Mouse (Mus musculus) thymus, postnatal 0 days (tissue): ENCODE data around the gene Rprd1b. TPM values are rescaled to one million over a fixed set of nuclear protein-coding genes. Genes with fewer than 3 reads are reported as not detected.
A peak's percentile ranks its signal among the peaks of the same experiment; 100 is the strongest.

Experiments
- DNase-seq: peaks from one replicate; pipeline ENCODE4 v3.0.0-alpha.2; 2015; ENCODE audit warnings: low spot score
- polyA plus RNA-seq: library from polyadenylated mRNA; unstranded; fragments of >200 nt; fragmentation: Nextera tagmentation; extraction: Ambion mirVana; gene quantifications from 2 replicates; pipeline ENCODE4 v1.2.1, GENCODE M21; 2015

Gene Rprd1b
- polyA plus RNA-seq, 1 experiment from 2014 or later = 47.8 TPM

DNA sequence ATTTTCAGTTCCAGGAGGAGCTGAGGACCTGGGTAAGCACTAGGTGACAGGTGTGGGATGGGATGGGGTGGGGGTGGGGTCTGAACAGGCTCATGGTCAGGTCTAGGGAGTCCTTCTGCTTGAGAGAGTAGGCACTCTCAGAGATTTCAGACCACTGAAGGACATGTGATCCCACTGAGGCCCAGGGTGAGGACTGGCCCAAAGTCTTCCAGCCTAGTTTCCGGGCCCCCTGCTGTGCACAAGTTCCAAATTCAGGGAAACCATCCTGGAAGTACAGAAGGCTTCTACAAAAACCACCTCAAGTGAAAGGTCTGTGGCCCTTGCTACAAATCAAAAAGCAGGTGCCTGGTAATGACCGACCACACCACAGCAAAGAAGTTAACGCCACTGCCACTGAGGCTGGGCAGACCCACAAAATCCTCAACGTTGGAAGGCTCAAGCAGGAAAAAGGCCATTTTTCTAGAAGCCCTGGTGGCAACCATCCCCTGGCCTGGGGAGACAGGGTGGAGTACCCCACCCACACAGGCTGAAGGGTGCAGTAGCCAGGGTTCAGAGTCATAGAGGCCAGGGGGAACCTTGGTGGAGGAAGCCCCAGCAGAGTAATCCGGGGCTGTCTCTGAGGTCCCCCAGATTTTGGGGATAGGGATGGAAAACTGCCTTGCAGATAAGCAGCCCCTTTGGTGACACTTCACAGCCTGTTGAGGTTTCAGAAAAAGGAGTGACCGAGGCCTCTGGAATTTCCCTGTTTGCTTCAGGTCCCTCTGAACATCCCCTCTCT, 116.6 kb downstream of the Rprd1b start:
- no peak for DNase-seq

- DNase-seq = no peak
These were observed 117.3 kb downstream of the Rprd1b start for GRCm38 (mm10) chr2:158145528-158146065.

DNA sequence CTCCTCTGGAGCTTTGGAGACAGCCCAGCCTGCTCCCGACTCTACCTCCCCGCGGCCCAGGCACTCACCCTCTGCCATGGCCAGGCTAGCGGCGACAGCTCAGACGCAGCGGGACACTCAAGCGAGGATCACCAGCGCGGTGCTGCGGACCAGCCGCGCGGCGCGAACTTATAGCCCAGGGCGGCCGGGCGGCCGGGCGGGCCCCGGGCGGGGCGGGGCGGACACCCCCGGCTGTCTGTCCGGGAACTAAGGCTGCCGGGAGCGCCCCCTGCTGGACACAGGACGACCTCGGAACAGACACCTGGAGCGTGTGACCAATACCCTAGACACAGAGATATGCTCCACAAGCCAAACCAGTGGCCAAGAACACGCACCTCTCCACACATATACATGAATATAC, 117.9 kb downstream of the Rprd1b start, which contains the start of gene Tgm2:
TSS of gene Tgm2 (minus strand) at position 214 of the 400 bp plus-strand sequence.
- DNase-seq = peak; percentile 76

DNA sequence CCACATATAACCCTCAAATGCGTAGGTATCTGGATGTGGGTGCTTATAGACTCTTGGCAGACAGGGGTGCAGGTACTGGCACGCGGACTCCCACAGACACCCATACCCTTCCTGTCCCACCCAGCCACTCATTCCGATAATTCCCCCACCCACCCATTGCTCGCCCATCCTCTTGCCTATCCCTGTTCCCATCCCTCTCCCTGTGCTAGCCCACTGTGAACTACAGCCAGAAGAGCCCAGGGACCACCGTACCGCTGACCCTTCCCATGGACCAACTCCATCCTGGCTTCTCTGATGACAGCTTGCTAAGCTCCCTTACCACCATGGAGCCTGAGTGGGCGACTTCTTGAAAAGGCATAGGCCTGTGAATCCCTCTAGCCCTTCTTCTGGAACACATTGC, 118.7 kb downstream of the Rprd1b start:
- DNase-seq = no peak

GRCm38 (mm10) chr2:158151077-158151476, 122.8 kb downstream of the Rprd1b start:
- DNase-seq = no peak

DNA sequence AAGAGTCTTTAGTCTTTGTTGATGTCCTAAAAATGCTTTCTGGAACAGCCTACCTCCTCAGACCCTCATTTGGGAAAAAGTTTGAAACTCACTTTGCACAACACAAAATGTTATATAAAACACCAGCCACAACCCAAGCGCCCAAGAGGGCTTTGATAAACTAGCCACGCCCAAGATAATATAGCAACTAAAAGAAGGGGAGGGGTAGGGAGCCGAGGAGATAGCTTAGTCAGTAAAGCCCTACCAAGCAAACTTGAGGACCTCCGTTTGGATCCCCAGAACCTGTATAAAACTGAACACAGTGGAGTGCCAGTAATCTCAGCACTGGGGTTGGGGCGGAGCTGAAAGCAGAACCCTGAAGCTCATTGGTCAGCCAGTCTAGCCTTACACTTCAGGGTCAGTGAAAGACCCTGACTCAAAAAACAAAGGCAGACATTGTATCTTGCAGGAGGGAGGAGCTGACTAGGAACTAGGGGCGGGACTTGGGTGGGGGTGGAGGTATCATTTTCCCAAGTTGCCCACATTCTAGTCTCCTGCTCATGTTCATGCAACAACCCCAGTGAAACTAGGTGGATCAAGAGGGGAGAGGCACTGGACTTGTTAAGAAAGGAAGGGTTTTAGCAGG, 124.5 kb downstream of the Rprd1b start:
- no peak for DNase-seq

GRCm38 (mm10) chr2:158153728-158154343, 125.5 kb downstream of the Rprd1b start:
- no peak for DNase-seq

DNA sequence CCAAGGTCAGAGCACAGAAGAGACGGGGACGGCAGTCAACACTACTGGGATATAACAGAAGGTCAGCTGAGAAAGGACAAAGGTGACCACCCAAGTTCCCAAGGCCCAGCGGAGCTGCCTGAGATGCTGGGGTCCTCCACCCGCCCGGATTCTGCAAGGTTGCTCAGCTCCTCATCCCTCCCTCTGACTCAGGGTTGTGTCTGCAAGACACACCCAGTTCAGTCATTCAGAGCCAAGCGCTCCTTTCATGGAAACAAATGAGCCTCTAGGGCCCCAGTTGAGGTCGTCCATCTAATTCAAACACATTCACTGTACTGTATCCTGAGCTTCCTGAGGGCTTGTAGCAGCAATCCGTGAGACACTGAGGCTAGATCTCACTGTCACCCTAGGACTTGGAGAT, 126.3 kb downstream of the Rprd1b start:
- DNase-seq = no peak

- DNase-seq = no peak
These were observed 126.8 kb downstream of the Rprd1b start for GRCm38 (mm10) chr2:158155101-158155500.

DNA sequence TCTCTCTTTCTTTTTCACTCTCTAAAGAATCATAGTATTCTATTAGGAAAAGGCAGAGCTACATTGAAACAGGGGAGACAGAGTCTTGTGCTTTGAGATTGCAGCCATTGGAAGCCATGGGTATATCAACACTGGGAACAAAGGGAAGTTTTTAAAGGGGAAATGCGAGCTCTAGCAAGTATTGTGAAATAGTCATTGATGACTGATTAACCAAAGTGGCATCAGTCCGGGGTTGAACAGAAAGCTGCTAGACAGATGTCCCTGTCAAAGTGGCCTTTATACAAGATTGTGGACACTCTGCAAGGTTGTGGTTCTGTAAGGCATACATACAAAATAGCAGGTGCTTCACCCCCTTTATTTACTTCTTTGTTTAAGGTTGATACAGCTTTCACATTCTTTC, 127.3 kb downstream of the Rprd1b start:
- DNase-seq = no peak

DNA sequence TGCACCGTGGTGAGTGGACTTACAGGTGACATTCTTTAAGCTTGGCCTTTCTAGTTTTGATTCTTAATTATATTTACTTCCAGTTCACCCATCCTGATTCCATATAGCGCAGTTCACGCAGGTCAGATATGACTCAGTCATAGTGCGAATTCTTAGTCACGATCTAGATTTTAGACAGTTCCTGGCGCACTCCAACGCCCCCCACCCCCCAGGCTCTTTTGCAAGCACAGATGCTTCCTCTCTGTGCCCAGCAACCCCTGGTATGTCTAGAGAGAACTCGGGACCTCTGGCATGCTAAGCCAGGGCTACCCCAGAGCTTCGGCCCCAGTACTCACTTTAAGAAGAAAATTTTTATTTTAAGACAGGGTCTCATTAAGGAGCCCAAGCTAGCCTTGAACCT, 128.2 kb downstream of the Rprd1b start:
- no peak for DNase-seq

- no peak for DNase-seq
These were observed 129.4 kb downstream of the Rprd1b start for GRCm38 (mm10) chr2:158157654-158158053.

- DNase-seq = peak; percentile 77
These were observed 131.3 kb downstream of the Rprd1b start for GRCm38 (mm10) chr2:158159376-158160235.

GRCm38 (mm10) chr2:158161761-158162160, 133.5 kb downstream of the Rprd1b start:
- no peak for DNase-seq

DNA sequence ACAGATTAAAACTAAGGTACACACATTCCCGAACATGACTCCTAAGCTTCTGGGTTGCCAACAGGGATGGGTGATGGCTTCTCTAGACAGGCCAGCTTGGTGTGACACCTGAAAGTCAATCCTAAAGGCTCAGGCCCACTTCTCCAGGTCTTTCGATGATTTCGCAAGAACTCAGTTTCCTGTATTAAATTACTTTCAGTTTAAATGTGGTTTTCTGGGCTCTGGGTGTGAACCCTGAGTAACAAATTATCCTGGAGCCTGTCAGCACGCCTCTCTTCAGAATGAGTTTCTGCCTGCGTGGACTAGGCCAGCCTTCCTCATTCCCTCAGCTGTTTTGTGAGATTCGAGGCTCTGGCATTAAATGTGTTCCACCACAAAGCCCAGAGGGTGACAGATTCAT, 134.7 kb downstream of the Rprd1b start:
- no peak for DNase-seq

DNA sequence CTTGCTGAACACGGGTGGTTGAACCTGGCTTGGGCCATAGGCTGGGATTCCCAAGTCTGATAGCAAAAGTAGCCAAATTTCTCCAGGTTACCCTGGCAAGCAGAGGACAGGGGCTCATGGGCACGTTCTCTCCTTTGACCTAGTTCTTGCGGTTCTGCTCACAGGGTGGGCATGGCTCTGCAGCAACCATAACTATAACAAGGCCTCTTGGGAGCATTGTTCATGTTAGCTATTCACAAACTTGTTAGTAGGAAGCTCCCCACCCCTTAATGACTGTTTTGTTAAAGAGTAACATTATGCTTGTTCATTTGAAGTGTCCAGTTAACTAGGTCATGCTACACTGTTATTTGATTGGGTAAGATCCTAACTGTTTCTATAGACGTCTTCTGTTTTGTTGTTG, 137.5 kb downstream of the Rprd1b start:
- DNase-seq = no peak

GRCm38 (mm10) chr2:158166628-158167027, 138.3 kb downstream of the Rprd1b start:
- DNase-seq = peak; percentile 80

DNA sequence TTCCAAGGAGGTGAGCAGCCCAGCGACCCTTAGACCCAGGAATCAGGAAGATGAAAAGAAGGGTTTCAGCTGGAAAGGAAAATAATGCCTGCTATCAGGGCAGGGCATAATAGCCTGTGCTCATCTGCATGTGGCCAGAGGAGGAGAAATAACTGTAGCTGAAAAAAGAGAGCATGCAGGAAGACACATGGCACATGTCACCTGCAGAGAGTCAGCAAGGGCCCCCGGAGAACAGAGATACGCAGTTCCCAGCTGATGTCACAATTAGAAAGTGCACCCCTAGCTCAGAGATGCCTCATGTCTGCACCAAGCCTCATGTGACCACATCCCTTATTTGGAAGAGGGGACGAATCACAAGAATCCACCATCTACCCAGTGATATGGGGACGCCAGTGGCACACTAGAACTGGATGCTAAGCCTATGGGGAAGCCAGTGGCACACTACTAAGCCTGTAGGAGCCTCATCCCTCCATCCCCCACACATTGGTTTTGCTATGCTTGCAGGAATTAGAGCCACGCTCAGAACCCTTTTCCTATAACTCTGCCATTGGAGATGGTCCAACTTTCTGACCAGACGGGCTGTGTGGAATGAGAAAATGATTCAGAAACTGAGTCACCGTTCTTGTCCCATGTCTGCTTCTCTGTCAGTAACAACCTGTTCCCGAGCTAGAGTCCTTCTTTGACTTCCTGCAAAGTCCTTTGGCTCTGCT, 139.4 kb downstream of the Rprd1b start:
- DNase-seq = peak; percentile 32

- no peak for DNase-seq
These were observed 140.5 kb downstream of the Rprd1b start for GRCm38 (mm10) chr2:158168741-158169211.

GRCm38 (mm10) chr2:158169351-158169750, 141.1 kb downstream of the Rprd1b start:
- DNase-seq = no peak
